Mouse (Mus musculus) cerebellum, adult 2 months (tissue): ENCODE data around the gene Myof.

Source experiments
- CTCF ChIP-seq: fragments of 200-500 bp; IDR thresholded peaks from 2 replicates; pipeline ENCODE4 v1.5.1; 2011; ENCODE audit warnings: low read depth, mild to moderate bottlenecking, control low read depth, low read length, moderate library complexity, borderline replicate concordance; ENCODE audit not compliant: insufficient read depth
- POLR2A ChIP-seq: fragments of 200-500 bp; IDR thresholded peaks from 2 replicates; pipeline ENCODE4 v1.6.1; 2011; ENCODE audit warnings: low read length, control low read depth, borderline replicate concordance; ENCODE audit not compliant: insufficient read depth

DNA sequence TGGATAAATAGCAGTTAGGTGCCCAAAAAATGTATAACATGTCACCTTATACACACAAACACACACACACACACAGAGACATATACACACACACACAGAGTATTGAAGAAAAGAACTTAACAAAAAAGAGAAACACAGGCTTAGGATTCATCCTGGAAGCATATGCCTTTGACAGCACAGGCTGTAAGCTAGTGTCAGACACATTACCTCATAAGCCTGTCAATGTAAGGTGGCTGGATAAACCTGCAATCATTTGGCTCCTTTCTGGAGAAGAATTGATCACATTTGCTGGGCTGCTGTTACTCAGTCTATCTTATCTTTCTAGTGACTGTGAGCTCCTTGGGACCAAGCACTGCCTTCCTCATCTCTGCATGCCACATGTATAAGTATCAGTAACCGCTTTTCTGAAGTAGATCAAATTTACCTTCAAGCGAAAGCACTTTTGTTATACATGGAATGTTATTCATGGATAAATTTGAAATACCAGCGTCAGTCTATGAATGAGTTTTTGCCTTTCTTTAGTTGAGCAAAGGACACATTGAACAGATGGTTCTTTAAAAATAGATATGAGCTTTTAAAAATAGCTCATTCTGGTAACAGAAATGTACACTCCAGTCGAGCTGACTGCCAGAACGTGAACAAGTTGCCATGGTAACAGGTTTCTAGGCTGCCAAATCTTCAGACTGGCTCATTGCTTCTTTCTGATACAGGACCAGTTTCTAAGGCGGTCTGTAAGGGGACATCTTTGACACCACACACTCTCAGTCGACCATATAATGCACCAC, 51.8 kb downstream of the Myof start:
- no peak for TF ChIP-seq CTCF
- no peak for TF ChIP-seq POLR2A
